Mouse (Mus musculus) spleen, postnatal 4 days (tissue): Measurements from ENCODE around the gene Gm21750.
"Not testable (repeated sequence)": the region's sequence is repeated elsewhere in the genome, so short reads cannot be mapped to it uniquely, and the experiment has no call there.

Experiments used
- DNase-seq, 2 experiments: peaks; one replicate each; pipeline ENCODE4 v3.0.0; 2022; ENCODE audit warnings: low spot score in 2 of 2

The Gm21750 gene

DNA sequence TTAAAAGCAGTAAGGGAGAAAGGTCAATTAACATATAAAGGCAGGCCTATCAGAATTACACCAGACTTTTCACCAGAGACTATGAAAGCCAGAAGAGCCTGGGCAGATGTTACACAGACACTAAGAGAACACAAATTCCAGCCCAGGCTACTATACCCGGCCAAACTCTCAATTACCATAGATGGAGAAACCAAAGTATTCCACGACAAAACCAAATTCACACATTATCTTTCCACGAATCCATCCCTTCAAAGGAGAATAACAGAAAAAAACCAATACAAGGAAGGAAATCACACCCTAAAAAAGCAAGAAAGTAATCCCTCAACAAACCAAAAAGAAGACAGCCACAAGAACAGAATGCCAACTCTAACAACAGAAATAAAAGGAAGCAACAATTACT is at the start of gene Gm21750:
Gene Gm21750 (plus strand): TSS at position 301 of the 400 bp plus-strand sequence.
- DNase-seq = not testable (repeated sequence)

DNA sequence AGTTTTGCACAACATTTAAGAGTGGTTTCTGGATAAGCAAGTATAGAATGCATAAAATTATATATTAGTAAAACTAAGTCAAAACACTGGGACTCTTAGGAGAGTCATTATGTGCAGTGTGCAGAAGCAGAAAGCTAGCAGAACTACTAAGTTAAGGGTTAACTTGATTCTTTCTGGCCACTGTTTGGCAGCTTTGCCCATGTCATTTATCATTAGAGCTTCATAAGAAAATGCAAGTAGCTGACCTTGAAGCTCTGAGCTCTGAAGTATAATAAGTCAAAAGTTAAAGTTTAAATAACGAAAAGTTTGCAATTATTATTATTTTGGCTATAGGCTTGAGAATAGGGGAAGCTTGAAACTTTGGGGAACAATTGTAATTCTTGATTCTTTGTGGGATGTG is 46.1 kb upstream of the Gm21750 start:
- not testable (repeated sequence) for DNase-seq

DNA sequence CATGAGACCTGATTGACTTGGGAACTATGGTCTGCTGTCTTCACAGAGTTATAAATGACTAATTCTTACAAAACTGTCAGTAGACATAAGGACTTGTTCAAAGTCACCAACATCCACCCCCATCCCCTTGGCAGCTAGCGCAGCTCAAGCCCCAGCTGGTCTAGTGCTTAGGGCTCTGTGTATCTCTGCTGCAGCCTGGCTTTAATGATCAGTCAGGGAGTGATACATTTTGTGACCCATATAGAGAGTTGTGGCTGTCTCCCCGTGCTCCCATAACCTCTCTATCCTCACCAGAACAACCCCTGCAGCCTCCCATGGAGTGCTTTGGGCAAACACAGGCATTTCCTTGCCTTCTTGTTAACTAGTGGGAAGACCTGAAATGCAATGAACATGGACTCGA is 40.1 kb upstream of the Gm21750 start:
- no peak for DNase-seq

DNA sequence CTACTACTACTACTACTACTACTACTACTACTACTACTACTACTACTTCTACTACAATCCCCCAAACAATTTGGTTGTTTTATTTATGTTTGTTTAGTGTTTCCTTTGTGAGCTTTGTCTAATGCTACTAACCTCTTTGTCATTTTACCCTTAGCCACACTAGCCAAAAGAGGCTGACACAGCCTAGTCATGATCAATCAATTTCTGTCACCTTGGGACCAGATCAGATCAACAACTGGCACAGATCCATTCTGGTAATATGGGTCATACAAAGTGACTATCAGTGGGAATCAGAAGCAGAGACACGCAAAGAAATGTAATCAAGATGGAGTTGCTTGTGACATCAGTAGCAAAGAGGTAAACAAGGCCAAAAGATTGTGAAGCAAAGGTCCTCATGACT is 38.0 kb upstream of the Gm21750 start:
- DNase-seq = no peak

DNA sequence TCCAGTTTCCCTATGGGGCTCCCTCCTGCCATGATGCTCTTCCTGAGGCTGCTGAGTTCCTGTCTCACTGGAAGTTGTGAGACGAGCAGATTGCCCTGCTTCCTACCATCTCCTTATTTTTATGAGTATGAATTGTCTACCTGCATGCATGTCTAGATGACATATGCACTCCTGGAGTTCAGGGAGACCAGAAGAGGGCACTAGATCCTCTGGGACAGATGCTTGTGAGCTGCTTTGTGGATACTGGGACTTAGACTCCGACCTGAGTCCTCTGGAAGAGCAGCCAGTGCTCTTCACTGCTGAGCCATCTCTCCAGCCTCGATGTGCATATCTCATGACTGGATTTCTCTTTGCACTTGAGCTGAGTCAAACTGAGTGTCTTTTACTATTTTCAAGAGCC is 35.6 kb upstream of the Gm21750 start:
- DNase-seq = no peak

DNA sequence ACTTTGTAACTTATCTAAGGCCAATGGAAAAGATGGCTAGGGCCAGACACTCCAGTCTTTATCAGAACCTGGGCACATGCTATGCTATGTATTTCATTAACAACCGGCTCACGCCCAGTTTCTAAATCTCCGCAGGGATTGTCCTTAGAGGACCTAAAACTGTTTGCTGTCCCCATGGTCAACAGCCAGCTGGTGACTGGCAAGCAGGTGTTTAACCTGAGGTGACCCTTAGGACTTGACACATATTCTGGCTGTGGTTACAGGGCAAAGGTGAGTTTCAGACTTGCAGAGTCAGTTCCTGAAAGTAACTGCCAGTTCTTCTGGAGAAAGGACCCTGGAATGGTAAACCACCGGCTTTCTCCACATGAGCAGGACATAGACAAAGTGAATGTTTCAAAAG is 29.5 kb upstream of the Gm21750 start:
- no peak for DNase-seq

DNA sequence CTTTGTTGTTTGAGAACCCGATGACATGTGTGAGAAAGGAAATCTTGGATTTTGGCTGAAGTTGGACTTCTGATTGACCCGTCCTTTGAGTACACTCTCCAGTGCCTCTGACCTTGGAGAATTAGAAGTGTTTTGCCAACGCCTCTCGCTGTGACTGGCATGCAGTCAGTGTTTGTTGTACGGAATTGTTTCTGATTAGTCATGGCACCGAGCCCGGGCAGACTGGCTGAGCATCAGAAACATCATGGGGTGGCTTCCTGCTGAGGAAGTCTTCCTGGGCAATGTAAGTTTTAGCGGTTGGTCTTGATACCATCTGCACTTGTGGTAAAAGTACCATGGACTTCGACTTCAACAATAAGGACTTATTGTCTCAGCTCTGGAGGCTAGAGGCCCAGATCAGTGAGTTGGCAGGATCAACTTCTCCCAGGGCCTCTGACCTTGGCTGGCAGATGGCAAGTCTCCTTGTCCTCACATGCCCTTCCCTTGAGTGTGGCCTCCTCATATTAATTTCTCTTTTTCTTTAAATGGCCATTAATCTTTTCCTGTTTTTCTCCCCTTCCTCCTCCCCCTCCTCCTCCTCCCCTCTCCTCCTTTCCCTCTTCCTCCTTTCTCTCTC is 28.3 kb upstream of the Gm21750 start:
- DNase-seq = no peak

DNA sequence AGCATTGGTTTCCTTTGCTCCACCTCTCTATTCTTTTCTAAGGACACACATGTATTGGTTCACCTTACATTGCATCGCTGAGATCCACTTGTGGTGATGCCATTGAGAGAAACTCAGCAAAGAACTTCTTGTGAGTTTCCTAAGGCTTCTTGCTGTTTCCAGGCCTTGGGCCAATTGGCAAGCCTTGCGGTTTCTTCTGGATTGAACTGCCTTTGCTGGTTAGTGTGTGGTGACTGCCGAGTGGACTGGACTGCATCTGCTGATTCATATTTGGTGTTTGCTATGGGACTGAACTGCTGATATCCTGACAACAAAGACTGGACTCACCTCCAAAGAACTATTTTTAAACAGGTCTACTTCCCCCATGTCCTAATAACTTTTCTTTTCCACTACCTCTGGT is 26.7 kb upstream of the Gm21750 start:
- no peak for DNase-seq

DNA sequence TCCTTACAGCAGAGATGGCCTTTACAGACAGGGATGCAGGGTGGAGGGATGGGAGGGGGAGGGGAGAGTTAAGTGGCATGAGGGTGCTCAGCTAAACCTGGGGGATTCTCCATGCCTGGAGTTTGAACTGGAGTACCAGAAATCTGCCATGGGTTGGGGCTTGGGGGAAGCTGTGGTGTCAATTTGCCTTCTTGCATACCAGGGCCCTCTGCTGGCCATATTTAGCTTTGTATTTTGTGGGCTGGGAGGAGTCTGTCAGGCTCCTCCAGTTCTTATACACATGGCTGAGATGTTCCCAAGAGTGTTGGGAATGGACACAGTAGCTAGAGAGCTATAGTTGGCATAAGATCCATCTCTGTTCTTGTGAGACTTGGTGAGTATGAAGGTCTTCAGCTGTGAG is 23.6 kb upstream of the Gm21750 start:
- DNase-seq = no peak

DNA sequence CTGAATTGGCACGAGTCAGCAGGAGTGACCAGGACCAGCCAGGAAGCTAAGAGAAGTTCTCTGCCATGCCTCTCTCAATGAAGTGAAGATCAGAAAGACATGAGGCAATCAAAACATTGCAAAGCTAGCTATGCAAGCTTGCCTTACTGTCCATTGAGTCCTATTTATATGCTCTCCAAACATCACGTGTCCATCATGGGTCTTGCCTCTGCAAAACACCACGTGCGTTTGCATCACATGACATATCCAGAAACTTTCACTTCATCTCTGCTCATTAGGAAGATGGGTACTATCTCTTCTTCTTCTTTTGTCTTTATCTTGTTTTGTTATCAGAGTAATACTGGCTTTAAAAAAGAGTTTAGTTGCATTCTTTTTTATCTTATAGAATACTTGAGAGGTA is 10.8 kb upstream of the Gm21750 start:
- no peak for DNase-seq

DNA sequence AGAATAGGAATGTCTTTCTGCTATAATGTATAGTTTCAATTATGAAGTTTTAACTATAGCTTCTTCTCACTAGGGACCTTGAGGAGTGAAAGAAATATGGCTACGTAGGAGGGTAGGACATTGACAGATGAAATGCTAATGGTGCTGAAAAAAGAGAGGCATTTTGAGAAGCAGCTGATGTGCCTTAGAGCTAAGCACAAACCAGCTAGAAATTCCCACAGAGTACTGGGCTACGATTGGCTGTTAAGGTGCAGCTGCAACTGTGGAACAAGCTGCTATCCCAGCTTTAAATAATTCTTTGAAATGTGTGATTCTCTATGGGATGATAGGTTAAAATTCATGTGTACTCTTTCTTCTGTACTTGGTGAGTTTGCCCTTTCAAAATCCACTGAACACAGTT is 9.1 kb downstream of the Gm21750 start:
- DNase-seq = no peak

DNA sequence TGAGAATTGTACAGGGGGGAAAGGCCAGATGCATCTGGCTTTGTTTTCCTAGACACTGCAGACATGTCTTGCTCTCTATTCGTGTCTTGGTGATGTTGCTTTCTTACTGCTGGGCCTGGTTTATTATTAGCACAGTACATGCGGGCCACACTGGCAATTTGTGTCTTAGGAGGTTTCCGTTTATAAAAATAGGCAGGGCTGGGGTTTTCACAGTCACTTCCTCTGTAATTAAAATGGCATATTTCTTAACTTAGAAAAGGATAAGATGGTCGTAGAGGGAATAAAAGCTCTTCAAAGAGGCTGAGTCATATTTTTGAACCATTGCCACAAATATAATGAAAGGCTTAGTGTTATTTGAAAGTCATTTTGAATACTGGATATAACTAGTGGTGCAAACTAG is 26.7 kb downstream of the Gm21750 start:
- DNase-seq = no peak

DNA sequence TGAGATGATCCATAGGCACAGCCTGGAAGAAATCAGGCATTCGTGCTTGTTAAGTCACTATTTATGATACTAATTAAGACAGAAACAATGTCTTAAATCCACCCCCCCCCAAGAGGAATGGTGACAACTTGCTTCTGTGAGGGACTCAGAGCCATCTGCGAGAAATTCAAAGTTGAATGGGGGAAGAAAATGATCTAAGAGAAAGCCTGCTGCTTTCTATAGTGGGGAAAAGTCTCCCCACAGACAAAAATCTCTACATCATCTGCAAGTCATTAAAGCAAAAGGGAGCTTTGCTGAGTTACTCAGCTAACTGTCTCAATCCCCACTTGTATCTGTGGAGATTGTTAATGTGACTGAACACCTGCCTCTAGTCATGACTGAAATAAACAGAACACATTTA is 27.4 kb downstream of the Gm21750 start:
- DNase-seq = no peak

DNA sequence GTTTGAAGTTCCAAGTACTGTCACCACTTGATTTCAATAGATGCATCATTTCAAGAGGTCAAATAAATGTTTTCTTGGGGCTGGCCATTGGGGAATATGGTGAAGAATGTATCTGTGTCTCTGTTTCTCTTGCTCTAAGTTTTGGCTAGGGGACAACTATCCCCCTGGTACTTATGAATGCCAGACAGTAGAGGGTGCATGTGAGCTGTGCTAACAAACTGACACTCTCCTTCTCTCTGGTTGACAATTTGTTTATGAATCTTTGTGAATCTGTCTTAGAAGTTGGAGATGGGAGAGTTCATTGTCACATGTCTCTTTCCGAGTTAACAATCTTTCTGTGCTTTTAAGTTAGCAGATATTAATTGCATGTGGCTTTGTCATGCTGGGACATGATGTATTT is 39.2 kb downstream of the Gm21750 start:
- no peak for DNase-seq

DNA sequence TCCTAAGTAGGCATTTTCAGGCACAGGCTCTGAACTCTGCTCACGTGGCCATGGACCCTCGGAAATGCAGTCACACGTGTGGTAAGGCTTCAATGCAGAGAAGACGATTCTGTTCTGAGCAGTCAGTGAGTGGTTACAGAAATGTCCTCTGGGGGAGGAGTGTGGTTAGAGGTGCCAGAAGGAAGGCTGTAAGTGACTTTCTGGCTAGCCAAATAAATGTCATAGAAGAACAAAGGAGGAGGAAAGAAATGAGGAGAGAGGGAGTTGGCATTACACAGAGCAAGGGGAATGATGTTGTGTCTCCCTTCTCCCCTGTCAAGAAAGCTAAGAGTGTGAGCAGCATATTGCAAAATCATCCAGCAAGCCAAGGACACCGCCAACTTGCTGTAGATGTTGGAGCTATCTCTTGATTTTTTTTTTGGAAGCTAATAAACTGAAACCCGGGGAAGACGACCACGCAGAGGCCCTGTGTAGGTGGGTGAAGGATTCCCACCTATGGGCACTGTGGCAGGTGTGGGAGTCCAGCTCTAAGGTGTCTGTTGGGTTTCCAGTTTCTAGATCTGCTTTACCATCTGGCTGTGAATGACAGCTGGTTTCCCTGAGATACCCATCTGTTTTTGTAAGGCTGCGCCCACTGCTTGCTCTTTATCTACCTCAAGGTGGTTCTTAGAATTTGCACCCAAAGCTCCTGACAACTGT is 48.5 kb downstream of the Gm21750 start:
- DNase-seq = no peak
